Mouse (Mus musculus): Measurements from ENCODE around the gene Gm21822. TPM values are rescaled to one million over a fixed set of nuclear protein-coding genes. Genes with fewer than 3 reads are reported as not detected.
"Not testable (repeated sequence)": the region's sequence is repeated elsewhere in the genome, so short reads cannot be mapped to it uniquely, and the experiment has no call there.

Gene Gm21822
- total RNA-seq (2021), result not detected in 2 replicates
- long read RNA-seq, result 0 reads

DNA sequence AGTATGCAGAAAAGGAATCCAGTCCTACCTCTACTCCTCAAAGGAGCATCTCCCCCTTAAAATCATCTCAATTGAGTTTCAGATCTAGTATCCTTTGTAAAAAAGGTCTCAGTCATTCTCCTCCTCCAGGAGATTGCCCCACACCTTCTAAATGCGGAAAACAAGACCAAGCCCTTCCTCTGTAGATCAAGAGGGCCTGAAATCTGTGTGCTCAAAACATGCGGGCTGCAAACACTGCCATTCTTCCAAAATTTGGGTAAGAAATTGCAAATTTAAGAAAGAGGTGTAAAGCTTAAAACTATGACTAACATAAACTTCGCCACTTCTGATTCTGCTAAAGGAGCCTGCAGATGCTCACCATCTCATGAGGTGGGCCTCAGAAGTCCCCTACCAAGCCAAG is at the start of gene Gm21822:
Gene Gm21822 (plus strand): TSS at position 301 of the 400 bp plus-strand sequence.
- DNase-seq, result not testable (repeated sequence)

Measured in adrenal gland, postnatal 25 days (tissue).